Mouse (Mus musculus): ENCODE data around the gene Atg101.

Atg101 gene

GRCm38 (mm10) chr15:101283911-101284750, at the start of gene Atg101:
Gene Atg101, plus strand, starts transcription at chr15:101284272.
- DNase-seq: peak; percentile 94

GRCm38 (mm10) chr15:101234611-101235341, 49.3 kb upstream of the Atg101 start:
- DNase-seq: no peak

- no peak for DNase-seq
These were observed 48.8 kb upstream of the Atg101 start for GRCm38 (mm10) chr15:101235342-101235698.

GRCm38 (mm10) chr15:101235728-101236327, 48.2 kb upstream of the Atg101 start:
- DNase-seq: no peak

GRCm38 (mm10) chr15:101236878-101237277, 47.2 kb upstream of the Atg101 start:
- peak; percentile 76 for DNase-seq

- peak; percentile 83 for DNase-seq
These were observed 45.1 kb upstream of the Atg101 start for GRCm38 (mm10) chr15:101238885-101239511.

GRCm38 (mm10) chr15:101239821-101240220, 44.3 kb upstream of the Atg101 start:
- DNase-seq: no peak

GRCm38 (mm10) chr15:101240799-101241204, 43.3 kb upstream of the Atg101 start:
- peak; percentile 80 for DNase-seq

GRCm38 (mm10) chr15:101241236-101241635, 42.8 kb upstream of the Atg101 start:
- DNase-seq: no peak

GRCm38 (mm10) chr15:101241853-101242252, 42.2 kb upstream of the Atg101 start:
- DNase-seq: no peak

- peak; percentile 57 for DNase-seq
These were observed 41.4 kb upstream of the Atg101 start for GRCm38 (mm10) chr15:101242645-101243044.

- no peak for DNase-seq
These were observed 40.1 kb upstream of the Atg101 start for GRCm38 (mm10) chr15:101244012-101244411.

- DNase-seq: peak; percentile 99
These were observed 37.6 kb upstream of the Atg101 start for GRCm38 (mm10) chr15:101246231-101247154.

- DNase-seq: no peak
These were observed 36.9 kb upstream of the Atg101 start for GRCm38 (mm10) chr15:101247155-101247498.

GRCm38 (mm10) chr15:101248029-101248710, 35.9 kb upstream of the Atg101 start:
- no peak for DNase-seq

- no peak for DNase-seq
These were observed 33.8 kb upstream of the Atg101 start for GRCm38 (mm10) chr15:101250220-101250800.

GRCm38 (mm10) chr15:101251930-101252329, 32.1 kb upstream of the Atg101 start:
- no peak for DNase-seq

GRCm38 (mm10) chr15:101252614-101253013, 31.5 kb upstream of the Atg101 start:
- no peak for DNase-seq

GRCm38 (mm10) chr15:101253563-101253885, 30.5 kb upstream of the Atg101 start:
- no peak for DNase-seq

GRCm38 (mm10) chr15:101253886-101254795, 29.9 kb upstream of the Atg101 start, which contains the start of gene Nr4a1:
Gene Nr4a1, plus strand, starts transcription at chr15:101254269.
- DNase-seq: peak; percentile 77

Data from embryo, embryonic 11 days (tissue).